Mouse (Mus musculus) liver, adult 2 months (tissue): ENCODE measurements around the gene Traf5. TPM values are rescaled to one million over a fixed set of nuclear protein-coding genes. Genes with fewer than 3 reads are reported as not detected.

Source experiments
- DNase-seq: peaks from one replicate; pipeline ENCODE4 v3.0.0-alpha.2; 2011; ENCODE audit warnings: low read depth, low spot score; ENCODE audit errors: extremely low read depth
- H3K27ac ChIP-seq: fragments of 200-500 bp; replicated peaks from 2 replicates; pipeline ENCODE4 v1.5.1; 2012; ENCODE audit warnings: low read depth, mild to moderate bottlenecking, control low read depth, inconsistent platforms, low read length; ENCODE audit not compliant: insufficient read depth
- H3K27me3 ChIP-seq: fragments of 200-500 bp; 2 replicates; pipeline ENCODE4 v1.6.1; 2012; ENCODE audit warnings: mild to moderate bottlenecking, moderate library complexity, low read length, inconsistent platforms; ENCODE audit not compliant: control insufficient read depth, insufficient read depth
- H3K36me3 ChIP-seq: fragments of 200-500 bp; 2 replicates; pipeline ENCODE4 v1.6.1; 2012; ENCODE audit warnings: low read length, inconsistent platforms; ENCODE audit not compliant: control insufficient read depth, insufficient read depth
- H3K4me1 ChIP-seq: fragments of 200-500 bp; 2 replicates; pipeline ENCODE4 v1.6.1; 2011; ENCODE audit warnings: low read length; ENCODE audit not compliant: control insufficient read depth, insufficient read depth
- H3K4me3 ChIP-seq: fragments of 200-500 bp; 2 replicates; pipeline ENCODE4 v1.5.1; 2011; ENCODE audit warnings: low read depth, mild to moderate bottlenecking, control low read depth, low read length, moderate library complexity; ENCODE audit not compliant: insufficient read depth
- H3K79me2 ChIP-seq: fragments of 200-500 bp; 2 replicates; pipeline ENCODE4 v1.6.1; 2012; ENCODE audit warnings: inconsistent platforms, mild to moderate bottlenecking, low read length, moderate library complexity; ENCODE audit not compliant: control insufficient read depth, insufficient read depth
- H3K9ac ChIP-seq: fragments of 200-500 bp; 2 replicates; pipeline ENCODE4 v1.6.1; 2012; ENCODE audit warnings: low read depth, mild to moderate bottlenecking, control low read depth, inconsistent platforms, low read length
- CTCF ChIP-seq: fragments of 200-500 bp; IDR thresholded peaks from 2 replicates; pipeline ENCODE4 v1.5.1; 2011; ENCODE audit warnings: low read depth, low read length, control low read depth
- POLR2A ChIP-seq: fragments of 200-500 bp; IDR thresholded peaks from 2 replicates; pipeline ENCODE4 v1.6.1; 2011; ENCODE audit warnings: low read length, control low read depth; ENCODE audit not compliant: insufficient read depth; ENCODE audit errors: extremely low read depth
- WGBS: fragments of 180-500 bp; shearing (Covaris S2); methylation state at CpG from one replicate; pipeline ENCODE4 v1.1.7; 2018; 5-methylcytosine and 5-hydroxymethylcytosine counted together
- polyA plus RNA-seq: library from polyadenylated mRNA; depleted of rRNA; stranded (reverse); fragments of >200 nt; gene quantifications from 2 replicates; pipeline ENCODE4 v1.2.3, GENCODE M21; 2012
- total RNA-seq: library from RNA; depleted of rRNA; stranded (reverse); fragments of >200 nt; gene quantifications from 2 replicates; pipeline ENCODE4 v1.2.3, GENCODE M21; 2014

The Traf5 gene
- total and polyA plus RNA-seq, 2 experiments: 3.3 to 7.3 TPM

GRCm38 (mm10) chr1:192100742-192101141 lies 8.4 kb upstream of the Traf5 start:
- no peak overlapping the region for H3K4me3 ChIP-seq
- DNase-seq: no peak
- peaks cover 10% of the 10 kb centered on the region for H3K4me1 ChIP-seq
- H3K9ac ChIP-seq: no peak overlapping the region
- no peaks in the 10 kb centered on the region for H3K79me2 ChIP-seq
- peaks cover 20% of the 10 kb centered on the region for H3K36me3 ChIP-seq
- no peaks in the 10 kb centered on the region for H3K27me3 ChIP-seq
- 97% methylated on average over 11 of the region's 11 CpGs for WGBS
- TF ChIP-seq CTCF (no peak), POLR2A (no peak)
- no peak overlapping the region for H3K27ac ChIP-seq

- TF ChIP-seq CTCF (no peak), POLR2A (no peak)
These were observed 3.3 kb upstream of the Traf5 start for GRCm38 (mm10) chr1:192095626-192096025.

GRCm38 (mm10) chr1:192094451-192095170 lies 2.3 kb upstream of the Traf5 start:
- Histone ChIP-seq H3K9ac (no peak overlapping the region), H3K36me3 (peaks cover 8% of the 10 kb centered on the region; the same call in 1 of the 2 replicates), H3K79me2 (peaks cover 6% of the 10 kb centered on the region; the same call in 1 of the 2 replicates), H3K4me1 (peaks cover 11% of the 10 kb centered on the region; the same call in 1 of the 2 replicates), H3K27ac (no peak overlapping the region), H3K4me3 (no peak overlapping the region), H3K27me3 (no peaks in the 10 kb centered on the region)
- TF ChIP-seq CTCF (peak; percentile 68), POLR2A (no peak)
- DNase-seq: peak; percentile 72
- 58% methylated on average over 13 of the region's 13 CpGs for WGBS

More at GRCm38 (mm10) chr1:192095626-192096025, 3.3 kb upstream of the Traf5 start:
- WGBS: 87% methylated on average over 5 of the region's 5 CpGs
- no peak for DNase-seq
- H3K4me3 ChIP-seq: no peak overlapping the region
- H3K4me1 ChIP-seq: peaks cover 8% of the 10 kb centered on the region; the same call in 1 of the 2 replicates
- no peak overlapping the region for H3K27ac ChIP-seq
- H3K27me3 ChIP-seq: no peaks in the 10 kb centered on the region
- no peak overlapping the region for H3K9ac ChIP-seq
- peaks cover 6% of the 10 kb centered on the region; the same call in 1 of the 2 replicates for H3K79me2 ChIP-seq
- H3K36me3 ChIP-seq: peaks cover 10% of the 10 kb centered on the region; the same call in 1 of the 2 replicates

- TF ChIP-seq POLR2A (no peak), CTCF (peak; percentile 69)
- peaks cover 14% of the 10 kb centered on the region; the same call in 1 of the 2 replicates for H3K79me2 ChIP-seq
- H3K4me1 ChIP-seq: peaks cover 16% of the 10 kb centered on the region
- H3K27me3 ChIP-seq: no peaks in the 10 kb centered on the region
- WGBS: 29% methylated on average over 16 of the region's 16 CpGs
- H3K36me3 ChIP-seq: peaks cover under 1% of the 10 kb centered on the region; the same call in 1 of the 2 replicates
- no peak overlapping the region for H3K9ac ChIP-seq
- H3K27ac ChIP-seq: peak overlapping the region; percentile 39; the same call in 1 of the 2 replicates
- peak; percentile 80 for DNase-seq
- H3K4me3 ChIP-seq: no peak overlapping the region
These were observed 711 bp upstream of the Traf5 start for GRCm38 (mm10) chr1:192092879-192093660.

GRCm38 (mm10) chr1:192090689-192091567 lies 1.4 kb downstream of the Traf5 start:
- Histone ChIP-seq H3K27ac (no peak overlapping the region), H3K79me2 (peaks cover 18% of the 10 kb centered on the region; the same call in 1 of the 2 replicates), H3K4me1 (peaks cover 21% of the 10 kb centered on the region), H3K36me3 (no peaks in the 10 kb centered on the region), H3K9ac (peak overlapping the region; percentile 41), H3K27me3 (no peaks in the 10 kb centered on the region), H3K4me3 (peak overlapping the region; percentile 5; the same call in 1 of the 2 replicates)
- DNase-seq: peak; percentile 49
- 71% methylated on average over 11 of the region's 11 CpGs for WGBS
- TF ChIP-seq CTCF: no peak
- TF ChIP-seq POLR2A: no peak
